In genomic region chr2:101679164-101679784, GRCm38 (mm10) we compare ENCODE assay signal across 1 mouse cellular context.
TF ChIP-seq lines count a peak whose summit lies in the region.

No protein-coding gene starts in this region.

TF ChIP-seq in MEL, 35 proteins besides CTCF, POLR2A, EP300 and RAD21 (continued from another document):
- TF ChIP-seq ETS1 (IDR thresholded peaks at IDR 0.05; ENCODE audit: low read depth, low read length): no peak
- no peak for TF ChIP-seq NRF1 (IDR thresholded peaks at IDR 0.05; ENCODE audit: insufficient read depth, low read depth, low read length, poor library complexity, severe bottlenecking)
- no peak for TF ChIP-seq HCFC1 (IDR thresholded peaks at IDR 0.05; ENCODE audit: low read depth, low read length)
- TF ChIP-seq GATA1 (IDR thresholded peaks at IDR 0.05; ENCODE audit: low read depth, low read length): no peak
- no peak for TF ChIP-seq MEF2A (IDR thresholded peaks at IDR 0.05; ENCODE audit: extremely low read depth, insufficient replicate concordance, low read depth, low read length, poor library complexity, severe bottlenecking)
- no peak for TF ChIP-seq USF2 (IDR thresholded peaks at IDR 0.05; ENCODE audit: borderline replicate concordance in 1 of 2, insufficient read depth in 1 of 2, low read depth in 1 of 2, low read length in 2 of 2)
